Mouse (Mus musculus): ENCODE results near the gene Gm3264. TPM values are rescaled to one million over a fixed set of nuclear protein-coding genes. Genes with fewer than 3 reads are reported as not detected.
"Not testable (repeated sequence)": the region's sequence is repeated elsewhere in the genome, so short reads cannot be mapped to it uniquely, and the experiment has no call there.

Gene Gm3264
- 2.2 and 6.8 TPM in 2 replicates for total RNA-seq (2014; rRNA removed)
- 4.2 and 4.6 TPM in 2 replicates for polyA plus RNA-seq (2015; fragmentation: Nextera tagmentation; extraction: Ambion mirVana)

DNA sequence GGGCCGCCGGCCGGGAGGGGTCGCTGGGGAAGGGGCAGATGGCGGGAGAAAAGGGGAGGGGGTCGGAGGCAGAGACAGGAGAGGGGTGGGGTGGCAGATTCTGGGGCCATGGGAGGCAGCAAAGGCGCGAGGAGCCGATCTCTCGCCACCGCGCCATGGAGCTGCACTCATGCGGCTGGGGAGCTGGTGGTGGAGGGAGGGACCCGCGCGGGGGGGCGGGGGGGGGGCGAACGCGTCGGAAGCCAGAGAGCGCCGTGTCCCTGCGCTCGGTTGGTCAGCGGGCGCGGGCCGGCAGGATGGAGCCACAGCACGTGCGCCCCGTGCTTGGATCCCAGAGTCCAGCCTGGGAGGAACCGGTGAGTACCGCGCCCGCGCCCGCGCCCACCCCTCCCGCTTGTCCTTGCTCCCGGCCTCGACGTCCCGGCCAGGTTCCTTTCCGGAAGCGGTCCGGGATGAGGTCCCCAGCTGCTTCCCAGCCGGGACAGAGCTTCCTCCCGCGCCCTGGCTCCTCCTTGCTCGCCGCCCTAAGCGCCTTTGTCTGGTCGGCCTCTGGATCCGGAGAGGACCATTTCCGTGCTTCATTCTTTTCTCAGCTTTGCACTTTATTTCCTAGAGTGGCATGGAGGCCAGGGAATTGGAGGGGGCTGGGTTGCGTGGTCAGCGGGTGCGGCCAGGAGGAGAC is at the start of gene Gm3264:
Gene Gm3264, plus strand, starts transcription at position 278 of the 682 bp plus-strand sequence.
- H3K36me3 ChIP-seq (ENCODE audit: insufficient read depth); H3K4me1 ChIP-seq (ENCODE audit: insufficient read depth); H3K9me3 ChIP-seq (ENCODE audit: low read length); ATAC-seq; H3K27ac ChIP-seq (ENCODE audit: low read depth, low read length); H3K27me3 ChIP-seq (ENCODE audit: insufficient read depth, low read length): not testable (repeated sequence)
- WGBS: 9% methylated on average over 35 of the region's 59 CpGs
- Histone ChIP-seq H3K4me3 (ENCODE audit: low read depth, low read length) (peak within 1 kb of the TSS; percentile 37), H3K4me2 (ENCODE audit: low read depth) (peak within 1 kb of the TSS; percentile 49), H3K9ac (peak within 1 kb of the TSS; percentile 57)
- peak; percentile 7 for DNase-seq

- not testable (repeated sequence) for H3K36me3 ChIP-seq (ENCODE audit: insufficient read depth); H3K27ac ChIP-seq (ENCODE audit: low read depth, low read length); DNase-seq; H3K9me3 ChIP-seq (ENCODE audit: low read length); ATAC-seq; H3K4me1 ChIP-seq (ENCODE audit: insufficient read depth); H3K9ac ChIP-seq; H3K4me3 ChIP-seq (ENCODE audit: low read depth, low read length); H3K4me2 ChIP-seq (ENCODE audit: low read depth); H3K27me3 ChIP-seq (ENCODE audit: insufficient read depth, low read length)
- WGBS: 88% methylated on average over 6 of the region's 6 CpGs
Measured at GRCm38 (mm10) chr14:4806421-4806820, 49.0 kb upstream of the Gm3264 start.

DNA sequence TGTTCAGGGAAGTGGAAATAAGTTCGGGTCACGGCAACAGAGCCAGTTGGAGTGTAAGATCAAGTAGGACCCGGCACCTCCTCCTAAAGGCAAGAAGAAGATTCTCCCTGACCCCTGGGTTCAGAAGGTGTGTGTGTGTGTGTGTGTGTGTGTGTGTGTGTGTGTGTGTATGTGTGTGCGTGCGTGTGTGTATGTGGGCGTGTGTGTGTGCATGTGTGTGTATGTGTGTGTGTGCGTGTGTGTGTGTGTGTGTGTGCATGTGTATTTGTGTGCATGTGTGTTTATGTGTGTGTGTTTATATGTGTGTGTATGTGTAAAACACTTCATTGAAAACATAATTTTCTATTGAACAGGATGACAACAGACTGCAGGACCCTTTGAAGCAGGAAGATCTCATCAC is 33.4 kb upstream of the Gm3264 start:
- not testable (repeated sequence) for H3K9me3 ChIP-seq (ENCODE audit: low read length); H3K36me3 ChIP-seq (ENCODE audit: insufficient read depth); ATAC-seq; DNase-seq; H3K27me3 ChIP-seq (ENCODE audit: insufficient read depth, low read length); H3K4me1 ChIP-seq (ENCODE audit: insufficient read depth); H3K4me2 ChIP-seq (ENCODE audit: low read depth); H3K9ac ChIP-seq; H3K27ac ChIP-seq (ENCODE audit: low read depth, low read length); H3K4me3 ChIP-seq (ENCODE audit: low read depth, low read length)
- WGBS: 81% methylated on average over 4 of the region's 7 CpGs

GRCm38 (mm10) chr14:4837806-4838205 is 17.6 kb upstream of the Gm3264 start, which contains the start of gene Gm3269:
Gm3269 (plus strand) TSS chr14:4838106.
- H3K9me3 ChIP-seq (ENCODE audit: low read length); ATAC-seq; H3K9ac ChIP-seq; H3K36me3 ChIP-seq (ENCODE audit: insufficient read depth); H3K27me3 ChIP-seq (ENCODE audit: insufficient read depth, low read length); DNase-seq; H3K4me2 ChIP-seq (ENCODE audit: low read depth); H3K27ac ChIP-seq (ENCODE audit: low read depth, low read length); H3K4me3 ChIP-seq (ENCODE audit: low read depth, low read length); H3K4me1 ChIP-seq (ENCODE audit: insufficient read depth): not testable (repeated sequence)
- WGBS: no CpG with 5 or more reads among the region's 4 CpGs

DNA sequence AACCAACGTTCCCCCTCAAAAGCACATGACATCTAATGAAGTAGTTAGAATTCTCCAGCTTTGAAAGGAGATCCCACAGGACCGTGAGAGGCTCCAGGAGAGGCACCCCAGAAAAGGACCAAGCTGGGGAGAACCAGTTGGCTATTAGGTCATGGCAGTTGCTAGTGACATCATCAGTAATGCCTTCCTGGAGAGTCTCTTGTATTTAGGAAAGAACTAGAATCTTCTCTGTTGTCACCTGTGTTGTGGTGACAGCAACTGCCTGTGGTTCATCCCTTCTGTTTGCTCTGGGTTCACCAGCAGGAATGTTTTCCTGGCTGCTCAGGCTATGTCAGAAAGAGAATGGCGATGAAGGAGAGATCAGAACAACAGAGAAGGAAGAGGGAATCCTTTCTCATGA is 36.7 kb downstream of the Gm3264 start, which contains the start of gene Gm3278:
Gene Gm3278, plus strand, starts transcription at position 301 of the 400 bp plus-strand sequence.
- not testable (repeated sequence) for H3K9me3 ChIP-seq (ENCODE audit: low read length); H3K27me3 ChIP-seq (ENCODE audit: insufficient read depth, low read length); H3K4me2 ChIP-seq (ENCODE audit: low read depth); H3K27ac ChIP-seq (ENCODE audit: low read depth, low read length); H3K36me3 ChIP-seq (ENCODE audit: insufficient read depth); ATAC-seq; H3K9ac ChIP-seq; H3K4me3 ChIP-seq (ENCODE audit: low read depth, low read length); DNase-seq; H3K4me1 ChIP-seq (ENCODE audit: insufficient read depth)
- WGBS: 67% methylated on average over 1 of the region's 3 CpGs

Other genes with a start within 250 kb of the Gm3264 start
- not detected in 2 replicates for gene Gm8159, start 223.2 kb upstream of the Gm3264 start, total RNA-seq (2014; rRNA removed)
- gene Gm8159, start 223.2 kb upstream of the Gm3264 start, polyA plus RNA-seq (2015; fragmentation: Nextera tagmentation; extraction: Ambion mirVana): not detected in 2 replicates
- 1.9 and 3.0 TPM in 2 replicates for gene Gm3239, start 191.4 kb upstream of the Gm3264 start, total RNA-seq (2014; rRNA removed)
- gene Gm3239, start 191.4 kb upstream of the Gm3264 start, polyA plus RNA-seq (2015; fragmentation: Nextera tagmentation; extraction: Ambion mirVana): 0.50 and 1.4 TPM in 2 replicates
- gene Gm7876, start 146.3 kb upstream of the Gm3264 start, total RNA-seq (2014; rRNA removed): not detected in 2 replicates
- gene Gm7876, start 146.3 kb upstream of the Gm3264 start, polyA plus RNA-seq (2015; fragmentation: Nextera tagmentation; extraction: Ambion mirVana): not detected in 2 replicates
- gene Gm3252, start 128.8 kb upstream of the Gm3264 start, total RNA-seq (2014; rRNA removed): 4.8 and 5.0 TPM in 2 replicates
- 3.5 and 3.8 TPM in 2 replicates for gene Gm3252, start 128.8 kb upstream of the Gm3264 start, polyA plus RNA-seq (2015; fragmentation: Nextera tagmentation; extraction: Ambion mirVana)
- gene Gm9602, start 79.2 kb upstream of the Gm3264 start, total RNA-seq (2014; rRNA removed): not detected in 2 replicates
- not detected in 2 replicates for gene Gm9602, start 79.2 kb upstream of the Gm3264 start, polyA plus RNA-seq (2015; fragmentation: Nextera tagmentation; extraction: Ambion mirVana)
- gene Gm3269, start 17.5 kb upstream of the Gm3264 start, total RNA-seq (2014; rRNA removed): not detected in 2 replicates
- not detected in 2 replicates for gene Gm3269, start 17.5 kb upstream of the Gm3264 start, polyA plus RNA-seq (2015; fragmentation: Nextera tagmentation; extraction: Ambion mirVana)
- 0.15 and 0.33 TPM in 2 replicates for gene Gm3278, start 36.8 kb downstream of the Gm3264 start, total RNA-seq (2014; rRNA removed)
- gene Gm3278, start 36.8 kb downstream of the Gm3264 start, polyA plus RNA-seq (2015; fragmentation: Nextera tagmentation; extraction: Ambion mirVana): 0.16 and 0.20 TPM in 2 replicates
- gene Gm8297, start 128.4 kb downstream of the Gm3264 start, total RNA-seq (2014; rRNA removed): not detected in 2 replicates
- not detected in 2 replicates for gene Gm8297, start 128.4 kb downstream of the Gm3264 start, polyA plus RNA-seq (2015; fragmentation: Nextera tagmentation; extraction: Ambion mirVana)
- gene Gm3298, start 160.3 kb downstream of the Gm3264 start, total RNA-seq (2014; rRNA removed): not detected in 2 replicates
- not detected in 2 replicates for gene Gm3298, start 160.3 kb downstream of the Gm3264 start, polyA plus RNA-seq (2015; fragmentation: Nextera tagmentation; extraction: Ambion mirVana)
- not detected in 2 replicates for gene 4930555G01Rik, start 195.1 kb downstream of the Gm3264 start, total RNA-seq (2014; rRNA removed)
- not detected in 2 replicates for gene 4930555G01Rik, start 195.1 kb downstream of the Gm3264 start, polyA plus RNA-seq (2015; fragmentation: Nextera tagmentation; extraction: Ambion mirVana)
- gene Gm8281, start 215.5 kb downstream of the Gm3264 start, total RNA-seq (2014; rRNA removed): 16.8 and 21.4 TPM in 2 replicates
- 11.9 and 12.9 TPM in 2 replicates for gene Gm8281, start 215.5 kb downstream of the Gm3264 start, polyA plus RNA-seq (2015; fragmentation: Nextera tagmentation; extraction: Ambion mirVana)

All from forebrain, postnatal 0 days (tissue).